Mouse (Mus musculus) forebrain, embryonic 14.5 days (tissue): ENCODE results near the gene Alppl2. TPM values are rescaled to one million over a fixed set of nuclear protein-coding genes. Genes with fewer than 3 reads are reported as not detected.

ENCODE experiments used
- ATAC-seq: fragments of 200-750 bp; cut with Nextera tagmentation; 2 replicates; pipeline ENCODE4 v1.8.0; 2017; ENCODE audit warnings: mild to moderate bottlenecking, moderate library complexity
- DNase-seq: peaks from one replicate; pipeline ENCODE4 v3.0.0-alpha.2; 2015; ENCODE audit warnings: low spot score
- H3K27ac ChIP-seq: fragments of 300-500 bp; sonication (generic); 2 replicates; pipeline ENCODE4 v1.5.1; 2014; ENCODE audit warnings: low read depth, mild to moderate bottlenecking, control low read depth, low read length, moderate library complexity
- H3K27me3 ChIP-seq: fragments of 300-500 bp; sonication (generic); replicated peaks from 2 replicates; pipeline ENCODE4 v1.6.1; 2014; ENCODE audit warnings: low read length, control low read depth, mixed read lengths; ENCODE audit not compliant: control insufficient read depth, insufficient read depth
- H3K36me3 ChIP-seq: fragments of 300-500 bp; sonication (generic); 2 replicates; pipeline ENCODE4 v1.6.1; 2014; ENCODE audit warnings: low read length, control low read depth; ENCODE audit not compliant: control insufficient read depth, insufficient read depth
- H3K4me1 ChIP-seq: fragments of 300-500 bp; sonication (generic); 2 replicates; pipeline ENCODE4 v1.6.1; 2014; ENCODE audit warnings: antibody characterized with exemption, low read length, control low read depth; ENCODE audit not compliant: control insufficient read depth, insufficient read depth
- H3K4me2 ChIP-seq: fragments of 300-500 bp; sonication (generic); 2 replicates; pipeline ENCODE4 v1.6.1; 2014; ENCODE audit warnings: mild to moderate bottlenecking, control low read depth, low read length
- H3K4me3 ChIP-seq: fragments of 300-500 bp; sonication (generic); 2 replicates; pipeline ENCODE4 v1.5.1; 2014; ENCODE audit warnings: low read depth, low read length, control low read depth
- H3K9ac ChIP-seq: fragments of 300-500 bp; sonication (generic); 2 replicates; pipeline ENCODE4 v1.6.1; 2014; ENCODE audit warnings: mild to moderate bottlenecking, low read length, control low read depth, moderate library complexity
- H3K9me3 ChIP-seq: fragments of 300-500 bp; sonication (generic); replicated peaks from 2 replicates; pipeline ENCODE4 v1.6.1; 2016; ENCODE audit warnings: low read length, control low read depth, mixed read lengths; ENCODE audit not compliant: control insufficient read depth
- WGBS: fragments of 180-500 bp; shearing (Covaris S2); extraction: QIAGEN DNeasy Blood & Tissue Kit; methylation state at CpG from one replicate; pipeline ENCODE4 v1.1.7; 2014; 5-methylcytosine and 5-hydroxymethylcytosine counted together
- polyA plus RNA-seq: library from polyadenylated mRNA; unstranded; fragments of >200 nt; fragmentation: Nextera tagmentation; extraction: Ambion mirVana; gene quantifications from 2 replicates; pipeline ENCODE4 v1.2.1, GENCODE M21; 2014

Alppl2 gene
- polyA plus RNA-seq, result not detected in 2 replicates

- WGBS, result 89% methylated on average over 4 of the region's 4 CpGs
- H3K36me3 ChIP-seq, result no peaks in the 10 kb centered on the region
- H3K9me3 ChIP-seq, result no peaks in the 10 kb centered on the region
- H3K4me2 ChIP-seq, result no peak within 1 kb of the TSS
- H3K27ac ChIP-seq, result no peak within 1 kb of the TSS
- H3K4me3 ChIP-seq, result no peak within 1 kb of the TSS
- DNase-seq (no peak), ATAC-seq (no peak)
- no peak within 1 kb of the TSS for H3K9ac ChIP-seq
- H3K27me3 ChIP-seq, result no peaks in the 10 kb centered on the region
- no peaks in the 10 kb centered on the region for H3K4me1 ChIP-seq
Measured at GRCm38 (mm10) chr1:87089828-87090227, at the start of gene Alppl2. Gene Alppl2, minus strand, starts transcription at chr1:87089928.

- WGBS, result 90% methylated on average over 4 of the region's 4 CpGs
Measured at GRCm38 (mm10) chr1:87131803-87132202, 42.1 kb upstream of the Alppl2 start.

GRCm38 (mm10) chr1:87127206-87128030 lies 37.7 kb upstream of the Alppl2 start:
- no peaks in the 10 kb centered on the region for H3K4me1 ChIP-seq
- no peak for ATAC-seq
- 13% methylated on average over 43 of the region's 43 CpGs for WGBS

More at GRCm38 (mm10) chr1:87131803-87132202, 42.1 kb upstream of the Alppl2 start:
- Histone ChIP-seq H3K4me1 (no peaks in the 10 kb centered on the region), H3K27ac (no peak overlapping the region), H3K36me3 (no peaks in the 10 kb centered on the region), H3K4me2 (no peak overlapping the region), H3K9ac (no peak overlapping the region), H3K9me3 (no peaks in the 10 kb centered on the region), H3K4me3 (no peak overlapping the region), H3K27me3 (peaks cover 15% of the 10 kb centered on the region)
- ATAC-seq (no peak), DNase-seq (no peak)

DNA sequence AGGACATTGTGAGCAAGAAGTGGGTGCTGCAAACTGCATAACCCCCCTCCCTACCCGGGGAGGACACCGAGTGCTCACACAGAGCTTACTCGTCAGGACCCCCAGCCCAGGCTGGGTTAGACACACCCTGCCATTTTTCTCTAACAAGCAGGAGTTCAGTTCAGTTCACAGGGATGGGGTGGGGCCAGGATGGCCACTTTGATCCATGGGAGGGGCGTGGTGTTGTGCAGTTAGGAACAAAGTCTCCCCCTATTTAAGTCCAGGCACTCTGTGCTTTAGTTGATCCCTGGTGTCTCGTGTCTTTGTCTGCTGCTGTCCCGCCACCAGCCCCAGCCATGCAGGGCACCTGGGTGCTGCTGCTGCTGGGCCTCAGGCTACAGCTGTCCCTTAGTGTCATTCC lies 34.9 kb upstream of the Alppl2 start, which contains the start of gene Akp3:
Akp3 (plus strand) TSS at position 301 of the 400 bp plus-strand sequence.
- Histone ChIP-seq H3K4me3 (no peak within 1 kb of the TSS), H3K27ac (no peak within 1 kb of the TSS), H3K36me3 (no peaks in the 10 kb centered on the region), H3K9ac (no peak within 1 kb of the TSS), H3K4me1 (no peaks in the 10 kb centered on the region), H3K27me3 (peaks cover 19% of the 10 kb centered on the region), H3K9me3 (no peaks in the 10 kb centered on the region), H3K4me2 (no peak within 1 kb of the TSS)
- ATAC-seq (no peak), DNase-seq (no peak)
- 70% methylated on average over 6 of the region's 6 CpGs for WGBS

More at GRCm38 (mm10) chr1:87127206-87128030, 37.7 kb upstream of the Alppl2 start:
- H3K36me3 ChIP-seq, result no peaks in the 10 kb centered on the region
- H3K27ac ChIP-seq, result no peak overlapping the region
- H3K4me3 ChIP-seq, result 0 out of 2 replicates have a peak overlapping the region, but pooled peaks have one; percentile 10
- H3K9me3 ChIP-seq, result no peaks in the 10 kb centered on the region
- peak overlapping the region; percentile 33; the same call in 1 of the 2 replicates for H3K4me2 ChIP-seq
- H3K27me3 ChIP-seq, result peaks cover 19% of the 10 kb centered on the region
- DNase-seq, result no peak
- H3K9ac ChIP-seq, result no peak overlapping the region

DNA sequence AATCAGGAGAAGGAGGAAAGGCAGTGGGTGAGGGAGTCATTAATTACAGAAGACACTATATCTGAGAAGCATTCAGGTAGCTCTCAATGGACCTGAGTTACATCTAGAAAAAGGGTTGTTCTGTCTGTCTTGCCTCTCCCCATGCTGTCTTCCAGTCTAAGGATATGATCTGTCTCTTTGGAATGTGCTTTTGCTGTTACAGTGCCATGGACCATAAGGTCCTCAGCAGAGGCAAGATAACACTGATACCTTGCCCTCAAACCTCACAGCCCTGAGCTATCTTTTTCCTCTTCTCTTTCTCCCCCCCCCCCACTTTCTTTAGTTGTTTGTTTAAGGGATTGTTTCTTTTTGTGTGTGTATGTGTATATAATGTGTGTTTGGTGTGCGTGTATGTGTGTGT lies 25.1 kb upstream of the Alppl2 start:
- Histone ChIP-seq H3K9ac (no peak overlapping the region), H3K27ac (no peak overlapping the region), H3K9me3 (no peaks in the 10 kb centered on the region), H3K4me3 (no peak overlapping the region), H3K36me3 (no peaks in the 10 kb centered on the region), H3K27me3 (no peaks in the 10 kb centered on the region), H3K4me1 (no peaks in the 10 kb centered on the region), H3K4me2 (no peak overlapping the region)
- 80% methylated on average over 1 of the region's 1 CpGs for WGBS
- ATAC-seq (no peak), DNase-seq (no peak)

DNA sequence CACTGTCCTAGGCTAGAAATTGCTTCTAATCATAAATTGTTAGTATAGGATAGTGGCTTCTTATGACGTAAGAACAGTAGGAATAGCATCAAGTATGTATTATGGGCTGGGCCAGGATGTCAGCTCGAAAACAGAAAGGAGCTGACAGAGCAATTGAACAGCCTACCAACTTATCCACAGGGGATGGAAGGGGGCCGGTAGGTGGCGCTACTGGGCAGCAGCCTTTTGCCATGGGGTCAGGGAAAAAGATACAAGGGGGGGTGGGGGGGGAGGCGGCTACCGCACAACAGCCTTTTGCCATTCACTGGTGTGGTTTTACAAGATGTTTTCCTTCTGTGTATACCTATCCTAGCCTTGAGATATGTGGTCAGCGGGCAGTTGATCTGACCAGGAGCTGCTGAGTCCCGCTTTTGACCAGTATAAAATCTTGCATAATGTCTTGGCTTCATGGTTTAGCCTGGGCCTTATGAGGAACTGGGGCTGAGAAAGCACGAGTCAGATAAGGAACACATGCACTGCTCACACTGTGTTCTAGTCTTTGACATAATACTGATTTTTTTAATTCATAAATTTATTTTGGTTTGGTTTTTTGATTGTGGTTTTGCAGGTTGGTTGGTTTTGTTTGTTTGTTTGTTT lies 22.1 kb upstream of the Alppl2 start:
- H3K9ac ChIP-seq, result no peak overlapping the region
- no peaks in the 10 kb centered on the region for H3K27me3 ChIP-seq
- H3K4me3 ChIP-seq, result no peak overlapping the region
- H3K4me1 ChIP-seq, result no peaks in the 10 kb centered on the region
- no peak overlapping the region for H3K27ac ChIP-seq
- no peaks in the 10 kb centered on the region for H3K9me3 ChIP-seq
- no peak for ATAC-seq
- no peaks in the 10 kb centered on the region for H3K36me3 ChIP-seq
- DNase-seq, result no peak
- H3K4me2 ChIP-seq, result no peak overlapping the region
- 45% methylated on average over 9 of the region's 9 CpGs for WGBS

DNA sequence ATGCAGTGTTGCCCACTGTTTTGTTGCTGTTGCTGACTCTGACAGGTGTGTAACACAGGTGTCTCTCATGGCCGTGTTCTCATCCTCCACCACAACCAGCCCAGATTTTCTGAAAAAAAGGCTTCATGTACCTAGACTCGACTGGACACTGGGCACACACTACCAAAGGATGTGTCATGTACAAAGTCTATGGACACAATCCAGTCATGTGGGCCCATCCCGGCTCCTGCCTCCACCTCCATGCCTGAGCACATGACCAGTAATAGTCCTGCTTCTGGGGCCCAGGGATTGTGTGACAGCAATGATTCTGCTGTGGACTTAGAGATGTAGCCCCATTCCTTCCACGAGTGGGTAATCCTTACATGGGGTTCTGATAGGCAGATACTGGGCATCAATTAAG lies 18.8 kb upstream of the Alppl2 start:
- H3K4me2 ChIP-seq, result no peak overlapping the region
- no peak overlapping the region for H3K9ac ChIP-seq
- ATAC-seq (no peak), DNase-seq (no peak)
- no peak overlapping the region for H3K27ac ChIP-seq
- H3K36me3 ChIP-seq, result no peaks in the 10 kb centered on the region
- WGBS, result 90% methylated on average over 4 of the region's 4 CpGs
- H3K4me1 ChIP-seq, result no peaks in the 10 kb centered on the region
- no peak overlapping the region for H3K4me3 ChIP-seq
- H3K27me3 ChIP-seq, result no peaks in the 10 kb centered on the region
- no peaks in the 10 kb centered on the region for H3K9me3 ChIP-seq

- Histone ChIP-seq H3K9me3 (no peaks in the 10 kb centered on the region), H3K27ac (no peak overlapping the region), H3K36me3 (no peaks in the 10 kb centered on the region), H3K4me1 (no peaks in the 10 kb centered on the region), H3K9ac (no peak overlapping the region), H3K27me3 (no peaks in the 10 kb centered on the region), H3K4me2 (no peak overlapping the region), H3K4me3 (no peak overlapping the region)
- 79% methylated on average over 8 of the region's 8 CpGs for WGBS
- no peak for DNase-seq
- ATAC-seq, result no peak
Measured at GRCm38 (mm10) chr1:87106536-87106935, 16.8 kb upstream of the Alppl2 start.

- DNase-seq (no peak), ATAC-seq (no peak)
- no peaks in the 10 kb centered on the region for H3K27me3 ChIP-seq
- WGBS, result 68% methylated on average over 1 of the region's 1 CpGs
- H3K4me3 ChIP-seq, result no peak overlapping the region
- no peak overlapping the region for H3K9ac ChIP-seq
- H3K9me3 ChIP-seq, result no peaks in the 10 kb centered on the region
- no peaks in the 10 kb centered on the region for H3K36me3 ChIP-seq
- H3K4me2 ChIP-seq, result no peak overlapping the region
- no peaks in the 10 kb centered on the region for H3K4me1 ChIP-seq
- H3K27ac ChIP-seq, result no peak overlapping the region
Measured at GRCm38 (mm10) chr1:87103936-87104335, 14.2 kb upstream of the Alppl2 start.
